Mouse (Mus musculus) intestine, embryonic 16.5 days (tissue): ENCODE results near the gene Car11. TPM values are rescaled to one million over a fixed set of nuclear protein-coding genes. Genes with fewer than 3 reads are reported as not detected.
A peak's percentile ranks its signal among the peaks of the same experiment; 100 is the strongest.

Source experiments
- ATAC-seq: fragments of 200-750 bp; cut with Nextera tagmentation; 2 replicates; pipeline ENCODE4 v1.8.0; 2017; ENCODE audit warnings: moderate TSS enrichment, moderate library complexity
- H3K27ac ChIP-seq: fragments of 300-500 bp; sonication (generic); 2 replicates; pipeline ENCODE4 v1.5.1; 2014; ENCODE audit warnings: mild to moderate bottlenecking, low read length
- H3K27me3 ChIP-seq: fragments of 300-500 bp; sonication (generic); replicated peaks from 2 replicates; pipeline ENCODE4 v1.6.1; 2014; ENCODE audit warnings: low read length, control low read depth, mixed read lengths; ENCODE audit not compliant: control insufficient read depth, insufficient read depth
- H3K36me3 ChIP-seq: fragments of 300-500 bp; sonication (generic); 2 replicates; pipeline ENCODE4 v1.6.1; 2014; ENCODE audit warnings: low read length, control low read depth; ENCODE audit not compliant: control insufficient read depth, insufficient read depth
- H3K4me1 ChIP-seq: fragments of 300-500 bp; sonication (generic); 2 replicates; pipeline ENCODE4 v1.6.1; 2014; ENCODE audit warnings: low read length, control low read depth, mixed read lengths; ENCODE audit not compliant: control insufficient read depth, insufficient read depth
- H3K4me2 ChIP-seq: fragments of 300-500 bp; sonication (generic); 2 replicates; pipeline ENCODE4 v1.6.1; 2014; ENCODE audit warnings: low read depth, low read length, control low read depth
- H3K4me3 ChIP-seq: fragments of 300-500 bp; sonication (generic); 2 replicates; pipeline ENCODE4 v1.5.1; 2014; ENCODE audit warnings: mild to moderate bottlenecking, low read length
- H3K9ac ChIP-seq: fragments of 300-500 bp; sonication (generic); 2 replicates; pipeline ENCODE4 v1.6.1; 2014; ENCODE audit warnings: low read depth, low read length
- H3K9me3 ChIP-seq: fragments of 300-500 bp; sonication (generic); 2 replicates; pipeline ENCODE4 v1.6.1; 2016; ENCODE audit warnings: low read length, control low read depth; ENCODE audit not compliant: control insufficient read depth
- WGBS: fragments of 180-500 bp; shearing (Covaris S2); extraction: QIAGEN DNeasy Blood & Tissue Kit; methylation state at CpG from one replicate; pipeline ENCODE4 v1.1.7; 2014; 5-methylcytosine and 5-hydroxymethylcytosine counted together
- polyA plus RNA-seq: library from polyadenylated mRNA; unstranded; fragments of >200 nt; fragmentation: Nextera tagmentation; extraction: Ambion mirVana; gene quantifications from 2 replicates; pipeline ENCODE4 v1.2.1, GENCODE M21; 2015

Car11 gene
- polyA plus RNA-seq, 1 experiment from 2014 or later = 5.3 TPM

- 1% methylated on average over 27 of the region's 27 CpGs for WGBS
- Histone ChIP-seq H3K4me3 (peak overlapping the region; percentile 70), H3K9ac (peak overlapping the region; percentile 41; the same call in 1 of the 2 replicates), H3K4me1 (peaks cover 53% of the 10 kb centered on the region), H3K27ac (peak overlapping the region; percentile 85), H3K9me3 (no peaks in the 10 kb centered on the region), H3K4me2 (peak overlapping the region; percentile 99), H3K36me3 (peaks cover 15% of the 10 kb centered on the region), H3K27me3 (no peaks in the 10 kb centered on the region)
- ATAC-seq = peak; percentile 5; the same call in 1 of the 2 replicates
Observed at GRCm38 (mm10) chr7:45707375-45707967, 7.8 kb downstream of the Car11 start.

DNA sequence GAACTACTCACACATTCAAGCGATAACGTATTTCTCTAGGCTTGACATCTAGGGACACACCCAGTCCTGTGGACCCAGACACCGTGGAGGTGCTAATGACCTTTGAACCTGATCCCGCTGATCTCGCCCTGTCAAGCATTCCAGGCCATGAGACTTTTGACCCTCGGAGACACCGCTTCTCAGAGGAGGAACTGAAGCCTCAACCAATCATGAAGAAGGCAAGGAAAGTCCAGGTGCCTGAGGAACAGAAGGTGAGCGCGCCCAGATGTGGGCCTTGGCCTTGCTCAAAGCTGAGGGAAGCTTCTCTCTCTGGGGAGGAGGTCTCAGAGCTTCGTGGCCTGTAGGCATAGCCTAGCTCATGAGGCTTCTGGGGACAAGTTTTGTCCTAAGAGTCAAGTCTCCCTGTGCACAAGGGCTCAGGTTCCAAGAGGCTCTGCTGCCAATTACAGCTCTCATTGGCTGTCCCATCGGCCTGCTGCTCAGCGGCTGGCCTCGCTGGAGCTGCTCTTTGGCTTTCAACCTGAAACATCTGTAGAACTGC lies 8.6 kb downstream of the Car11 start:
- H3K9ac ChIP-seq = peak overlapping the region; percentile 41

GRCm38 (mm10) chr7:45709036-45709435 lies 9.4 kb downstream of the Car11 start:
- H3K9me3 ChIP-seq = no peaks in the 10 kb centered on the region
- no peak overlapping the region; the same call in 1 of the 2 replicates for H3K4me2 ChIP-seq
- peaks cover 52% of the 10 kb centered on the region for H3K4me1 ChIP-seq
- no peak for ATAC-seq
- H3K36me3 ChIP-seq = peaks cover 22% of the 10 kb centered on the region
- H3K27ac ChIP-seq = peak overlapping the region; percentile 85
- no peak overlapping the region for H3K4me3 ChIP-seq
- whole genome bisulfite sequencing = 40% methylated on average over 6 of the region's 6 CpGs
- H3K27me3 ChIP-seq = no peaks in the 10 kb centered on the region
- peak overlapping the region; percentile 41; the same call in 1 of the 2 replicates for H3K9ac ChIP-seq

More for the DNA sequence above, 8.6 kb downstream of the Car11 start:
- Histone ChIP-seq H3K4me1 (peaks cover 57% of the 10 kb centered on the region), H3K9me3 (no peaks in the 10 kb centered on the region), H3K4me2 (peak overlapping the region; percentile 99), H3K36me3 (peaks cover 19% of the 10 kb centered on the region), H3K4me3 (peak overlapping the region; percentile 70; the same call in 1 of the 2 replicates), H3K27ac (peak overlapping the region; percentile 85), H3K27me3 (no peaks in the 10 kb centered on the region)
- 33% methylated on average over 13 of the region's 13 CpGs for WGBS
- ATAC-seq = peak; percentile 22

DNA sequence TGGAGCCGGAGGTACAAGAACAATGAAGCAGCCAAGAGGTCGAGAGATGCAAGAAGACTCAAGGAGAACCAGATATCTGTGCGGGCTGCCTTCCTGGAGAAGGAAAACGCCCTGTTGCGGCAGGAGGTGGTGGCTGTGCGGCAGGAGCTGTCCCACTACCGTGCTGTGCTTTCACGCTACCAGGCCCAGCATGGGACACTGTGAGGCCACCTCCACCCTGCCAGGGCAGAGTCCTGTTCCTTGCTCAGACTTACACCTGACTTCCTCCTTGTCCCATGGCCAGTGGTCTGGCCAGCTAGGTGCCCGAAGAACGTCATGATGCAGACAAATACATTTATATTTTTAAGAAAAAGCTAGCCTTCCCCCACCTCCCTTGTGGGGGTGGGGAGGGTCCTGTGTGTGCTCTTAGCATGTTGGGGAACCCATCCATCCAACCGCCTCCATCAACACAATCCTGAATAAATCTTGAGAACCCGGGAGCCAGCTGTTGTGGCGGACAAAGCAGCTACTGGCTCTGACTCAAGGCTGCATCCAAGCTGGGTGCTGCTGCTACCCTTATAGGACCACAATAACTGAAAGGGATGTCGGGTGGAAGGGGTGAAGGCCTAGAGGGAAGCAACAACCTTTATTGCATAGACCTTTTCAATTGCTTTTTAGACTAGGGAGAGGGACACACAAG lies 10.2 kb downstream of the Car11 start:
- Histone ChIP-seq H3K9me3 (no peaks in the 10 kb centered on the region), H3K27me3 (no peaks in the 10 kb centered on the region), H3K27ac (peak overlapping the region; percentile 55), H3K4me1 (peaks cover 57% of the 10 kb centered on the region), H3K36me3 (peaks cover 22% of the 10 kb centered on the region), H3K4me2 (no peak overlapping the region; the same call in 1 of the 2 replicates), H3K4me3 (no peak overlapping the region), H3K9ac (no peak overlapping the region)
- no peak for ATAC-seq
- 62% methylated on average over 14 of the region's 14 CpGs for WGBS

GRCm38 (mm10) chr7:45710477-45711191 lies 11.0 kb downstream of the Car11 start:
- Histone ChIP-seq H3K36me3 (peaks cover 22% of the 10 kb centered on the region), H3K9ac (0 out of 2 replicates have a peak overlapping the region, but pooled peaks have one; percentile 27), H3K9me3 (no peaks in the 10 kb centered on the region), H3K4me3 (no peak overlapping the region), H3K27ac (peak overlapping the region; percentile 55; the same call in 1 of the 2 replicates), H3K4me2 (no peak overlapping the region), H3K27me3 (no peaks in the 10 kb centered on the region), H3K4me1 (peaks cover 58% of the 10 kb centered on the region)
- whole genome bisulfite sequencing = 94% methylated on average over 20 of the region's 20 CpGs
- ATAC-seq = no peak

DNA sequence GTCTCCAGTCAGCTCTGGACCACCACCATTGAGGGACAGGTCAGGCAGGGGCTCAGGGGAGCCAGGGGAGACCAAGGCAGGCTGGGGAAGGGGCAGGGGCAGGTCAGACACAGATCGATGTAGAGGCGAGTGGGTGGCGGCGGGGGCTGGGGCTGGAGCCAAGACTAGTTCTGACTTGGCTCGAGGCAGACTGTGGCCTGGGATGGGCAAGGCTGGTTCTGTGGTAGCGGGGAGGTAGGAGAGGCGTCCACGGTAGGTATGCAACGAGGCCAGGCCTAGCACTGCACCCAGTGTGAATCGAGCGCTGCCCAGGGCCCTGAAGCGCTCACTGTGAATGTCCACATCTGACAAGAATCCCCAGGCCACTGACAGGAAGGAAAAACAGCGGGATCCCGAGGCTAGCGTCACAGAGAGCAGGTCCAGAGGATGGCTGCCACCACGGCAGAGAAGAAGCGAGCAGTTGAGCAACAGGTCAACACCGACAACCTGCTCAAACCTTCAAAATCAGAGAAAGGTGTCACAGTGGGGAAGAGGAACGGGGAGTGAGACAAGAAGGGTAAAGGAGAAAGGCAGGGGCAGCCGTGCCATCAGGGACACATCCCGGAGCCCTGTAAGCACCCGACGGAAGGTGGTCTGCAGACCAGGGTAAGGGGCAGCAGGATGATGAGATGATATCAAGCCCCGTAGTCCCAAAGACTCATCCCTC lies 11.8 kb downstream of the Car11 start:
- Histone ChIP-seq H3K9me3 (no peaks in the 10 kb centered on the region), H3K4me3 (peak overlapping the region; percentile 24), H3K9ac (peak overlapping the region; percentile 27; the same call in 1 of the 2 replicates), H3K36me3 (peaks cover 22% of the 10 kb centered on the region), H3K27me3 (no peaks in the 10 kb centered on the region), H3K4me1 (peaks cover 58% of the 10 kb centered on the region), H3K4me2 (peak overlapping the region; percentile 39), H3K27ac (peak overlapping the region; percentile 39; the same call in 1 of the 2 replicates)
- no peak for ATAC-seq
- 91% methylated on average over 24 of the region's 24 CpGs for WGBS

- Histone ChIP-seq H3K27ac (peak overlapping the region; percentile 98), H3K36me3 (peaks cover 22% of the 10 kb centered on the region), H3K4me3 (peak overlapping the region; percentile 75), H3K4me2 (peak overlapping the region; percentile 39), H3K9me3 (no peaks in the 10 kb centered on the region), H3K4me1 (peaks cover 60% of the 10 kb centered on the region), H3K27me3 (no peaks in the 10 kb centered on the region), H3K9ac (peak overlapping the region; percentile 27)
- ATAC-seq = peak; percentile 63
- WGBS = 73% methylated on average over 21 of the region's 21 CpGs
Observed at GRCm38 (mm10) chr7:45712022-45712757, 12.5 kb downstream of the Car11 start.

- peak overlapping the region; percentile 98 for H3K27ac ChIP-seq
- H3K27me3 ChIP-seq = no peaks in the 10 kb centered on the region
- WGBS = 79% methylated on average over 16 of the region's 16 CpGs
- peak overlapping the region; percentile 75 for H3K4me3 ChIP-seq
- peak overlapping the region; percentile 90 for H3K4me2 ChIP-seq
- H3K4me1 ChIP-seq = peaks cover 50% of the 10 kb centered on the region
- peaks cover 22% of the 10 kb centered on the region for H3K36me3 ChIP-seq
- peak overlapping the region; percentile 90 for H3K9ac ChIP-seq
- ATAC-seq = no peak
- no peaks in the 10 kb centered on the region for H3K9me3 ChIP-seq
Observed at GRCm38 (mm10) chr7:45713396-45713795, 13.8 kb downstream of the Car11 start.
